Mouse (Mus musculus) megakaryocyte-erythroid progenitor cell, adult 5-6 weeks (primary cell): ENCODE measurements around the gene Gstt2. TPM values are rescaled to one million over a fixed set of nuclear protein-coding genes. Genes with fewer than 3 reads are reported as not detected.
"Not testable (repeated sequence)": the region's sequence is repeated elsewhere in the genome, so short reads cannot be mapped to it uniquely, and the experiment has no call there.

Source experiments
- ATAC-seq: replicated peaks from 2 replicates; pipeline ENCODE4 v1.8.0; 2016; ENCODE audit warnings: mild to moderate bottlenecking, inconsistent platforms; ENCODE audit not compliant: severe bottlenecking, poor library complexity, low FRiP score, low TSS enrichment
- total RNA-seq, 2 experiments: library from RNA; stranded (forward) in 1 of 2; stranded (reverse) in 1 of 2; fragments of 200-1000, 215-1000 nt in 1 of 2; fragments of >200 nt in 1 of 2; fragmentation: Nextera tagmentation in 1 of 2; gene quantifications; 2 replicates each; pipeline ENCODE4 v1.2.3; 2014 to 2017

The Gstt2 gene
- total RNA-seq, 2 experiments from 2014 or later, result 9.3 to 24.9 TPM

GRCm38 (mm10) chr10:75856155-75856907, 19.1 kb upstream of the Gstt2 start:
- ATAC-seq, result no peak

DNA sequence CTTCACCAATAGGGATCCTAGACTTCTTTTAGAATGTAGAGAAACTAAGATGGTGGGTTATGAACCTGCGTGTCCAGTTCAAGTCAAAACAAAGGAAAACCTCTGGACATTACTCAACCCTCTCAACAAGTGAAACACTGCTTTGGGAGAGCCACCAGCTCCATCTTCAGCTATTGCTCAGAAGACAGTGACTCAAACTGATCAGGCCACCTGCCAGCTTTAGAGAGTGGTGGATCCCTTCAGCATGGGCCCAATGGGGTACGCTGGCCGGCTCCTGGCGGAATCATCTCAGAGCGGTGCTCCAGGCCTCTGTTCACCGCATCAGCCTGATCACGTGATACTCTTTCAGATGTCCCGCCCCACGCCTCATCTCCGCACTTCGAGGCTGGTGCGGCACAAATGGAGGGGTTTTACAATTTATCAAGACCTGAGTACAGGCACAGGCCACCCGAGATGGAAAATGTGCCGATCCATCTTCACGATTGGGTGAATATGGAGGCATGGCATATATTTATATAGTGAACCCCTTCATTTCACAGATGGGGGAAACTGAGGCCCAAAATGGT, 18.3 kb upstream of the Gstt2 start:
- ATAC-seq, result no peak

DNA sequence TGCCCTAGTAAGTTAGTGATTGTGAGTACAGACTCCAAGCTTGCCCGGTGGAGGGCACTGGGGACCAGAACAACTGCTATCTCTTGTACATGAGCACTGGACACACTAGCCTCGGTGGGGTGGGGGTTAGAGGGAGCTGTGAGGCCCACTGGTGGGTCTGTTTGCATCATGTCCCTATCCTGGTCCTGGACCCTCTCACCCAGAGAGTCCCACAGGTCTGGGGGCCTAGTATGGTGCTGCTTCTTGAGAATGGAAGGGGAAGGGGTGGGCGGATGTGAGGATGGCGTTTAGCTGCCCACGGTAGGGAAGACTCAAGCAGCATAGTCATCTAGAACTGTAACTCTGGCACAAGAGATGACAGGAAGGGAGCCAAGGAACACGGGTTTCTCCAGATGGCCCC, 17.6 kb upstream of the Gstt2 start:
- no peak for ATAC-seq

GRCm38 (mm10) chr10:75854096-75854495, 16.9 kb upstream of the Gstt2 start:
- ATAC-seq, result no peak

DNA sequence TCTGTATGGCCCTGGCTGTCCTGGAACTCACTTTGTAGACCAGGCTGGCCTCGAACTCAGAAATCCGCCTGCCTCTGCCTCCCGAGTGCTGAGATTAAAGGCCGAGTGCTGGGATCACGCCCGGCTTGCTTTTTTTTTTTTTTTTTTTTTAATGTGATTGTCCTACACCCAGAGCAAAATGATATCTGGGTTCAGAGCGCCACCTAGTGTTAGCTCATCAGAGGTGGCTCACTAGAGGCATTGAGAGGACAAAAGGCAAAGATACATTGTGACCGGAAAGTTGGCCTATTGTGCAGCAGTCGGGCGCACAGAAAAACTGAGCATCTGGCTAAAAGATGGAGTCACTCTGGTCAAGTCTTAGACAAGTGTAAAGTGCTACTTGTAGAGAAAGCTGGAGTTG, 16.2 kb upstream of the Gstt2 start:
- ATAC-seq, result peak; percentile 76

DNA sequence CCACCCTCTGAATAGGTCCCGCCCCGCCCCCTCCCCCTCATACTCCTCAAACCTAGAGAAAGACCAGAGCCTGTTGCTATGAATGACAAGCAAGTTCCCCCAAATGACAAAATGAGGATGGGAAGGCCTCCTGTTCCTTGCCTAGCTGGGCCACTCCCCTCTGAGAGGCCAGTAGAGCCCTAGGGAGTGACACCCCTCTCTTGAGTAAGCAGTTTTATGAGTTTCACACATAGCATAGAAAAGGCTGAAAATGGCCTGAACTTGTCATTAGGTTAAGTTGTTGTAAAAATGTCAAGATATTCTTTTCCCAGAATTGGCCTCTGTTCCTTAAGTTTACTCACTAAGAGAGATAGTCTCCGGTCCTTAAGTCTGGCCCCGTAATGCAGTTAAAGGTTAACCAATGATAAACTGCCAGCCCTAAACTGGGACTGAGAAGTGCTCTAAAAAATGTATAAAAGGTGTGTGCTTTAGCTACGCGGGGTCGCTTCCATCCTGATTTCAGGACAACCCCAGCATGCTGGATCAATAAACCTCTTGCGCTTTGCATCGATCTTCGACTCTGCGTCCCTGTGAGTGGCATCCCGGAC, 15.4 kb upstream of the Gstt2 start:
- no peak for ATAC-seq

DNA sequence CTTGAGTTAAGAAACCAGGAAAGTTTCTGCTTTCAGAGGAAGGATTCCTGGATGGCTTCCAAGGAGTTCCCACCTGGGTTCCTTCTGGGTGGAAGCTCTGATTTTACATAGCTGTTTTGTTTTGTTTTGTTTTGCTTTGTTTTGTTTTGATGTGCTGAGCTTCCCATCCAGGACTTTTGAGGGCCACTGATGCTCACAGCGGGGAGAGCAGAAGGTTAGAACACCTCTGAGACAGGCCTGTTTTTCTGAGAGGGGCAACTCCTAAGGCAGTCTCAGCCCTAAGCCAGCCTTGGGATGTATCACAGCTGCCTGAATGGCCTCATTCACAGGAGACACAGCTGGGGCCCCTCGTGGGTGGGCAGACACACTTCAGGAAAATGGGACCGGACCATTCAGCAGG, 14.5 kb upstream of the Gstt2 start:
- ATAC-seq, result no peak

- ATAC-seq, result no peak
Observed at GRCm38 (mm10) chr10:75851076-75851475, 13.9 kb upstream of the Gstt2 start.

- no peak for ATAC-seq
Observed at GRCm38 (mm10) chr10:75848382-75848781, 11.2 kb upstream of the Gstt2 start.

- peak; percentile 94 for ATAC-seq
Observed at GRCm38 (mm10) chr10:75845306-75845930, 8.2 kb upstream of the Gstt2 start.

- no peak for ATAC-seq
Observed at GRCm38 (mm10) chr10:75844800-75845199, 7.6 kb upstream of the Gstt2 start.

GRCm38 (mm10) chr10:75843898-75844297, 6.7 kb upstream of the Gstt2 start:
- ATAC-seq, result not testable (repeated sequence)

- ATAC-seq, result no peak
Observed at GRCm38 (mm10) chr10:75839092-75839491, 1.9 kb upstream of the Gstt2 start.

GRCm38 (mm10) chr10:75835761-75836531, 1.3 kb downstream of the Gstt2 start:
- ATAC-seq, result no peak

- peak; percentile 51 for ATAC-seq
Observed at GRCm38 (mm10) chr10:75835307-75835706, 1.9 kb downstream of the Gstt2 start.

GRCm38 (mm10) chr10:75834721-75835120, 2.5 kb downstream of the Gstt2 start:
- ATAC-seq, result no peak

- ATAC-seq, result peak; percentile 52
Observed at GRCm38 (mm10) chr10:75834250-75834649, 3.0 kb downstream of the Gstt2 start.

GRCm38 (mm10) chr10:75833456-75834080, 3.7 kb downstream of the Gstt2 start:
- ATAC-seq, result no peak

- peak; percentile 43 for ATAC-seq
Observed at GRCm38 (mm10) chr10:75832272-75832895, 4.8 kb downstream of the Gstt2 start.
